Mouse (Mus musculus) frontal cortex, postnatal 10 days (tissue): Measurements from ENCODE around the gene Ift27.

Experiments used
- DNase-seq, 2 experiments: peaks; one replicate each; pipeline ENCODE4 v3.0.0; 2022; ENCODE audit warnings: low spot score in 2 of 2, mixed read lengths in 1 of 2

Ift27 gene

DNA sequence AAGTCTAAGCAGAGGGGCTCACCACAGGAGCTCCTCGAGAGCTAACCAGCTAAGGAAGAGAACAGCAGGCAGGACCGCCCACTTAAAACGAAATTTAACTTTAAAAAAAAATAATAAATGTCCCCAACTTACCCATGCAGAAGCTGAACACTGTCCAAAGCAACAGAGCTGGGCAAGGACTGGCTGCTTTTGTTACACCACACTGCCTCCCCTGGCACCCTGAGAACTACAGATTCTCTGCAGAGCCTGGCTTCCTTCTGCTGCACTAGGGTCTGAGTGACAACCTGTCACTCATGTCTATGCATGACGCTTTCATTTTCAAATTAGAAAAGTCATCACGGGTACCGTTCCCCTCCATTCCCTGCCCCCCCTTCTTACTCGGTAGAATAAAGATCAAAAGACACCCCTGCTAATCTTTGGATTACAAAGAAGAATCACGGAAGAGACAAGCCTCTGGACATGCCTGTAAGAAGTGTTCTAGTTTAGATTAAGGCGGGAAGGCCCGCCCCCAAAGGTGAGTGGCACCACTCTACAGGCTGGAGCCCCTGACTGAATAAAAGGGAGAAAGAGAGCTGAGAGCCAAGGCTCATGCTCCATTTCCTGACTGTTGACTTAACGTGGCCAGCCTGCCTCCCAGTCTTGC is 1.5 kb downstream of the Ift27 start:
- DNase-seq = peak in 1 of 2 experiments; percentile 37

DNA sequence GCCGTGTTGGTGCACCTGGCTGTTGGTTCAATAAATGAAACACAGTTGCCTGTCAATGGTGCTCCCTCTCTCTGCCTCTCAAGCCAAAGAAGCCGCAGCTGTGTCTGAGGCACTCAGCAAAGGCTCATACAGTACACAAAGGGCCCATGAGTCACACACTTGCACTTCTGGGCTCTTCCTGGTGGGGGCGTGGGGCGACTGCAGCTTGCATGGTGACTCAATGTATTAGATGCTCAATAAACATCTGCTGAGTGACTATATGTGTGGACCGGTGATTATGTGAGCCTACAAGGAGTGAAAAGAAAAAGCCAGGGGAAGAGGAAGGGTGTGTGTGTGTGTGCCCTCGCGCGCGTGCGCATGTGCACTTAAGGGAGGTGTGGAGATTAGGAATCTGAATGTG is 2.3 kb downstream of the Ift27 start:
- peak; percentile 34 to 65 for DNase-seq

DNA sequence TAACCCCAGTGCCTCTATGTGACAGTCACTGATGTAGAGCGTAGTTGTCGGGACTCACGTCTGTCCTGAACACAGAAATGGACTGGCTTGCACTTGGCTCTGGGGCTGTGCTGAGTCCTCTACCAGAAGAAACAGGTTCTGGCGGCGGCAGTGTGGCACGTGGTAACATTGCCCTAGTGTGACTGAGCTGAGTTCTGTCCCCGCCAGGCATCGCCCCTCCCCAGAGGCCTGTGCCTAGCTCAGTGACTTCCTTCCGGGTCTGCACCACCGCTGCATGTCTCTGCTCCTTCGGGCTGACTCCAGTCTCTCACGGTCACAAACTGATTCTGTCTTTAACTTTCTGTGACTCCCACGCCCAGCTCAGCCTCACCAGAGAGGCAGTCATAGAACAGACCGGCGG is 3.2 kb downstream of the Ift27 start:
- DNase-seq = no peak

DNA sequence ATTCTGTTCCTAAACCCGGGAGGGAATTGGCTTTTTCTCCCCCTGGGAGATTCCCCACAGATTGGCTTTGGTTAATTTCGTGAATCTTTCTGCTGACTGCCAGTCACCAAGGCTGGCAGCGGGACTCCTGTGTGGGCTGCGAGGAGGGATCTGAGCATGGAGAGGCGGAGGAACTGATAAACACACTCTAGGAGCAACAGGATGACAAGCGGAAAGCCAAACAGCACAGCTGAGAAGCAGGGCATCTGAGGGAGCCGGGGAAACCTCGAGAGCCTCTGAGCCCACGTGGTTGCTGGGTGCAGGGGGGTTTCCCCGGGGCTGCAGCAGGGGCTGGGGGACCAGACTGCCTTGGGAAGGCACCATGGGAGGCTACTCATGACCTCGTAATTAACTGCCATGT is 4.3 kb downstream of the Ift27 start:
- DNase-seq = peak in 1 of 2 experiments; percentile 31

DNA sequence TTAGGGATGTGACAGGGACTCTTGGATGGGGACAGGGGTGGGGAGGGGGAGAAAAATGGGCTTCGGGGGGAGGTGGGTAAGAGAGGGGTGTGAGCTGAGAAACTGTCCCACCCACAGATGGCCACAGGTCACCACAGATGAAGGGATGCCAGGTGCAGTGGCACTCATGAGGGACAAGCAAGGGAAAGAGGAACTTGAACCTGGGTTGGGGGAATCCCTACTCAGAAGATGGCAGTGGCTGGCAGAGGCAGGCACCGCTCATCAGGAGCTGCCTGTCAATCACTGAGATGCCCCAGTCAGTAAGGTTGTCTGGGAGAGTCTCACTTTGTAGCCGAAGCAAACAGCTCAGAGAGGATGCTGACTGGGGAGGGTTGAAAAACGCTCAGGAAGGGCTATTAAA is 8.6 kb downstream of the Ift27 start:
- DNase-seq = no peak

DNA sequence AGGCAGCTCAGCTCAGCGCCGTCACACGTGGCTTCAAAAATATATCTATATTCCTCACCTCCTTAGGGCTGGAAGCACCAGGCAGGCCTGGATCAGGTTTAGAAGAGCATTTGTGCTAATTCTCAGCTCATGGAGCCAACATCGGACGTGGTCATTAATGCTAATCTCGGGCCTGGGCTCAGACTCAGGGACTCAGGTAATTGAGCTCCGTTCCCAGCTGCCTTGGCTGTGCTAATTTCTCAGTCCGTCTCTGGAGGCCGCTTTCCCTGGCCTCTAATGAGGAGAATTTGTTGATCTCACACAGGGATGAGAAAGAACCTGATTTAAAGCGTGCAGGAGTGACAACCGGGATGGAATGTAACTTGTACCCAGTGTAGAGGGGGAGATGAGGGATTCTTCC is 9.4 kb downstream of the Ift27 start:
- no peak for DNase-seq

DNA sequence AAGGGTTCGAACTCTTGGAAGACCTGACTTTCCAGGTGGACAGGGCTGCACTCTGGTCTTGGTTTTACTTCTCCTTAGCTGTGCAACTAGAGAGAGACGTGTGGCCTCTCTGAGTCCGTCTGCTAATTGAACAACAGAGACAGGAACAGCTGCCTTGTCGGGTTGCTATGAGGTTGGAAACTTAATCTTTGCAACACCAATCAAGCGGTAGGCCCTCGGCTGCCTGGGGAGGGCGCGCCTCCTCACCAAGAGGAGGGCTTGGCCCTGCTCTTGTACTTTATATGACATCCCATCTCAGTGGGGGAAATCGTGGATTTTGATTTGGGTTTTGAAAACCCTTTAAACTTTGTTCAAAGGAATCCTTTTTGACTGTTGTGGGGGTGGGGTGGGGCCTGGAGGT is 12.0 kb downstream of the Ift27 start:
- no peak for DNase-seq

DNA sequence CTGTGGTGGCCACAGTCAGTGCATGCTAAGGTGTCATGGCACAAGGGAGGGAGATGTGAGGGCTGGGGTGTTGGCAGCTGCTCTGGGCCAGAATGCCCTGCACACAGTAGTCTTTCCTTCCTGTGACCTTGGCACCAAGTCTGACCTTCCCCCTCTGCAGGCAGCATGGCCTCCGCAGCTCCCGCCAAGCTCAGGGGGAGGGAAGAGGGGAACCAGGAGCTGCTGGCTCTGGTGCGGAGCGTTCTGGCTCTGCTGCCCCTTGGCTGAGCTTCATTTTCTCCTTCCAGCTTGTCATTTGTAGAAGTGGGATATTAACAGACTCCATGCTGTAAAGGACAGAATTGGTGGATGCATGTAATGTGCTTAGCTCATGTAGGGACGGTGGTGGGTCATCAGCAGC is 15.6 kb downstream of the Ift27 start:
- no peak for DNase-seq

DNA sequence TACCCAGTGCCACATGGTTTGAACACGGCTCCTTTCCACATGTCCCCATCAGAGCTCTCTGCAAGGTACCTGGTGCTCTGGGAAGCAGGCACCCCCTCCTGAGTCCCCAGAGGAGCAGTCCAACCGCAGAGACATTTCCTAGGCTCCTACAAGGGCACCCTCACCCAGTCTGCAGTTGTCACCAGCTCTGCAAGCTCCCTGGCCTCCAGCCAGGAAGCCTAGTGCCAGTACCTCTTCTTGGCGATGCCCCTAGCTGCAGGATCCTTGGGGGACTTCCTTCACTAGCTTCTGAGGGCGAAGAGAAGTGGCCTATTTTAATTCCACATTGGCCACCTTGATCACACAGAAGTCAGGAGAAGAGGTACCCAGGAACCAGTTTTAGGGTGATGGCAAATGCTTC is 16.1 kb downstream of the Ift27 start:
- DNase-seq = no peak

DNA sequence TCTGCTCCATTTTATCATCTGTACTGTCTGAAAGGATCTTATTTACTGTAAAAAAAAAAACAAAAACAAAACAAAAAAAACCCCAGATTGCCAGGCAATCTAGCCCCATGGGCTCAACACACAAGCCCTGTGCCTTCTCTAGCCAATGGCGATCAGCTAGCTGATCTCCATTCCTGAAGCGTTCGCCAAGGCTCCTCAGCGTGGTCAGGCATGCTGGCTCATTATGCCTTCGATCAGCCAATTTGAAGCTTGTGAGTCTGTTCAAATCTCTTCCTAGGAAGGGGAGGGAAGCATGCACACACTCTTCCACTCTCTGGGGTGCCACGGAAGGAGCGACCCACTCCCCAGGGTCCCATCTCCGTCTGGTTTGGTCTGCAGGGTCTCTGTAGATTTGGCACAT is 16.6 kb downstream of the Ift27 start:
- DNase-seq = no peak

DNA sequence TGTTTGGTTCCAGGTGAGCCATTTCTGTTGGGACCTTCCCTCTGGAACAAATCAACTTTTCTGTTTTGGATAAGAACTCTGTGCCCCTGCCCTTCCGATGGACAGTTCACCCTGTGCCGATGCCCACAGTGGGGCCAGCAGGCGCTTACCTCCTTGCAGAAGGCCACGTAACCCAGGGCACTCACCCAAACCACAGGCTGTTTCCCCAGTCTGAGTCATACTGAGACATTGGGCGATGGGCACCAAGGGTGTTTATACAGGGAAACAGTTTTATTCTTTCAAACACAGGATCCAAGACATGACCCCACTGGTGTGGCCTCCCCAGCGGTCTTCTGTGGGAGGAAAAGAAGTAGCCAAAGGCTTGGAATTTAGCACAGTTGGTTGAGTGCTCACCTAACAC is 18.5 kb downstream of the Ift27 start:
- no peak for DNase-seq

DNA sequence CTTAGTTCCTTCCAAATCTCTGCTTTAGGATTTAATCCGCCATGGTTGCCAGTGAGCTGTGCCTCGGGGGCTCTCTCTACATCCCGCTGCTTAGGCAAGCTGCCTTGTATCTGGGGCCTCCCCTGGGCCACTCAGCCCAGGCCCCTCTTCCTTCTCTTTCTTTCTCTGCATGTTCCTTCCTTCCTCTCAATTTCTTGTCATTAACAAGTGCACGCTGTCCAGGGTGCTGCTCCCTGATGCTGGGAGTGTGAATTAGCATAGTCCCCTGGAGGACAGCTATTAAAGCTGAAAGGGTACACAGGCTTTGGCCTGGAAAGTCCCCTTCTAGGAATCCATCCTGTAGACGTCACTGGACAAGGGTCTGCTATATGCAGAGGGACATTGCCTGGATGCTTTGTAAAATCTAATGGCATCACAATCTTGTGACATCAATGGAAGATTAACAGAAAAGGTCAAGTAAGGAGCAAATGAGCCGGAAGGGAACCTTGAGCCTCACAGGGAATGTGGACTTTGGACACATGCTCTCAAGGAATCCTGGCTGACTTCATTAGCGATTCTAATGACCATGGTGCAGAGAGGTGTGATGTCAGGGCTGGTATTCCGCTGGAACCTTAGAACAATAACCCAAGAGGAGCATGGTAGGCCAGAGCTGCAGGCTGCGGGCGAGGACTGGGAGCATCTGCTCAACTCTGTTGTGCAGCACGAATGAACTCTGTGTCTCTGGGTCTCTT is 20.7 kb downstream of the Ift27 start:
- no peak for DNase-seq

DNA sequence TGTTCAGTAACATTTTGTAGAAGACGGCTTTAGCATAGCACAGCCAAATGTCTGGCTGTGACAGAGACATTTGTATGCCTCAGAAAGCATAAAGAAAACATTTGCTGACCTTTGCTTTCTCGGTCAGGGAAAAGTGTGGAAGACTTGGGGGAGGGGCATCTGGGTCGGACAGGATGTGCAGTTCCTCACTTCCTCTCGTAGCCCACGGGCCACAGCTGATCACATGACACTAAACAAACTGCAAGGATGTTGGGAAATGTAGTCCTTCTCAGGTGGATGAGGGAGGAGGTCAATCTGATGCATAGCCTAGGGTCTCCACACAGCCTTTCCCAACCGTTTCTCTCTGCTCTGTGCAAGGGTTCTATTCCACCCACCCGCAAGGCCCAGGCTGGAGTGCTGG is 25.3 kb downstream of the Ift27 start:
- no peak for DNase-seq

DNA sequence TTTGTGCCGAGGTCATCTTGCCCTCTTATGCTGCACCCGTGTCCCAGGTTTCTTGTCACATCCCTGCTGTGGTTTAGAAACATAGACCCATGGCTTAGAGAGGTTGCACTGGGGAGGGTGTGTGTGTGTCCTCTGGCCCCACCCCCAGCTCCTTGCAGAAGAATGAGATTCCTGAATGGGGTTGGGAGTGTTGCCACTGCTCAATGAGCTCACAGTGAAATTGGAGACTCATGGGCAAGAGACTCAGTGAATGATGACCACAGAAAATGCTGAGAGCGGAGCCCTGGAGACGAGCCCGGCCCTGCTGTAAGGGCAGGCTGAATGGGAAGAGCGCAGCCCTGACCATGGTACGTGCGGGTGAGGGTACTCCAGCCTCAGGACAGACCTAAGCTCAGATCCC is 33.7 kb downstream of the Ift27 start:
- no peak for DNase-seq

DNA sequence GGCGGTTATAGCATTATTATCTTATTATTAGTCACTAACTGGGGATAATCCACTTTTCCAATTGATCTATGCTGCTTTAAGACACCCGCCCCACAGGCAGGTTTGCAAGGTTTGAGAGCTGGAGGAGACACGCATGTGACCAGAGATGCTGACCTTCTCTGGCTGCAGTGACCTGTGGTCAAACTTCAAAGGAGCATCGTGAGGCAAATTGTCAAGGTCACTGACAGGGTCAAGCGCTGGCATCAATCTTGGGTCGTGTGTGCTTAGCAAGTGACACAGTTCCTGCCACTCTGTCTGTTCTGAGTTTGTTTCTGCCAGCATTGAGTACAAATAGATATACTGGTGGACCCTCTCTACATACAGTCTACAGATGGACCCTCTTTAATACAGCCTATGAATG is 39.3 kb downstream of the Ift27 start:
- no peak for DNase-seq

DNA sequence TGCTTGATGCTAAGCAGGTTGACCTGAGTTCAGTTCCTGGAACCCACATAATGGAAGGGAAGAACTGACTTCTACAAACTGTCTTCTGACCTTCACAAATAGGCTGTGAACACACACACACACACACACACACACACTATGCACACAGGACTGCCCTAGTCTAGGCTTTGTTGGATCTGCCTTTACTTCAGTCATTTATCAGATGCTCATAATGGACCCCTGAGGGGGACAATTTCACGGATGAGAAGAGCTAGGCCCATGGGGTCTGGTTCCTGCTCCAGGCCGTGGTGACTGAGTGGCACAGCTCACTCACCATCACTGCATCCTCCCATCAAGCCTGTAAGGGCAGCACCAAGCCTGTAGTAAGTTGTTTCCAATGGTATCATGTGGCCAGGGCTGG is 40.5 kb downstream of the Ift27 start:
- DNase-seq = no peak

DNA sequence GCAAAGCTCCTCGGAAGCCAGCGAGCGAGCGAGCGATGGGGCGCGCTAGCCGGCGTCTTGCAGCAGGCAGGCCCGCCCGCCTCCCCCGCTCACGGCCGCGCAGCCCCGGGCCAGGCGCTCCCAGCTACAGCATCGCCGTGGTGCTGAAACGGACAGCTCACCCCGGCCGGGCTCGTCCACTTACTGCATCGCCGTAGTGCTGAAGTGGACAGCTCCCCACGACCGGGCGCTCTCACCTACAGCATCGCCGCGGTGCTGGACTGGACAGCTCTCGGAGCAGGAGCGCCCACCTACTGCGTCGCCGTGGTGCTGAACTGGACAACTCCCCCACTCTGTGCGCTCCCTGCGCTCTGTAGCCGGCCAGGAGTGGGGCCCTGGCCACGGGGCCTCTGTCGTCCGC is 54.2 kb downstream of the Ift27 start, which contains the start of gene Cacng2:
TSS of gene Cacng2 (minus strand) at position 325 of the 400 bp plus-strand sequence.
- peak; percentile 84 to 89 for DNase-seq

DNA sequence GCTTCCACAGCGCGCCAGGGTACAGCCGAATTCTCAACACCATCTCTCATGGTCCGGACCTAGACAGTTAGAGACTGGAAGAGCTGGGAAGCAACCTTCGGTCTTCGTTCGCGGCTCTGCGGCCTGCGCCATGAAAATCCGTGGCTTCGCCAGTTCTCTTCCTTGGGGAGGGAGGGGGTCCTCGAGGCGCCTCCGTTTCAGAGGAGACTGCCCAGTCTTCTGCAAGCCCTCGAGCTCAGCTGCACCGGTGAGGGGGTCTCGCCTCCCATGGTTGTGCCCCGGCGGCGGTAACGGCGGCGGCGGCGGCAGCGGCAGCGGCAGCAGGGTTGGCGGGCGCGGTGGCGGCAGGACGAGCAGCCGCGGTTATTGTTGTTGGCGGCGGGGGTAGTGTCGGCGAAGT is 54.7 kb downstream of the Ift27 start:
- DNase-seq = no peak

DNA sequence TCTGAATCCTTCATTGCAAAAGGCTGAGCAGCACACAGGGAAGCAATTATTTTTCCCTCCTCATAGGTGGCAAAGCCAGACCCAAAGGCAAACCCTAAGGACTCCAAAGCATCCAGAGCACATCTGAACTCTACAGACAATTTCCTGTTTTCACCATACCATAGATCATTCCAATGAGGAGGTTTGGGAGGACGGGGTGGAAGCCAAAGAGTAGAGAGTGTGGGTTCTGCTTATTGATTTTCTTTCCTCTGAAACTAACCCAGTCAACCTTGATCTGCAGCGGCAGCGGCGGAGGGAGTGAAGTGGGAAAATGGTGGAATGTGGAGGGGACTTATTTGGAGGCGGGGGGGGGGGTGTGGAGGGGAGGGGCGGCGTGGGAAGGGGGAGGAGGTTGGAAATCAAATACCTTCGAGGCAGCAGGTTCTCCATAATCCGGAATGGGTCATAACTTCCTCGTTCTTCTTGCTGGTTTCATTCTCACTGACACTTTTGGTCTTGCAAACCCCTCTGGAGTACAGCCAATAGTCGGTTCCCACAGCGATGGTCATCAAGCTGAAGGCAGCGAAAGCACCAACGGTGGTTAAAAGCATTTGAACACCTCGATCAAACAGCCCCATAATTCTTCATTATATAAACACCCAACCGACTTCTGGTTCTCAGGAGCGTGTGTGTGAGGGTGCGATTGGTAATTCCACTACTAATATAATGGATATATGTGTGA is 55.5 kb downstream of the Ift27 start:
- no peak for DNase-seq

DNA sequence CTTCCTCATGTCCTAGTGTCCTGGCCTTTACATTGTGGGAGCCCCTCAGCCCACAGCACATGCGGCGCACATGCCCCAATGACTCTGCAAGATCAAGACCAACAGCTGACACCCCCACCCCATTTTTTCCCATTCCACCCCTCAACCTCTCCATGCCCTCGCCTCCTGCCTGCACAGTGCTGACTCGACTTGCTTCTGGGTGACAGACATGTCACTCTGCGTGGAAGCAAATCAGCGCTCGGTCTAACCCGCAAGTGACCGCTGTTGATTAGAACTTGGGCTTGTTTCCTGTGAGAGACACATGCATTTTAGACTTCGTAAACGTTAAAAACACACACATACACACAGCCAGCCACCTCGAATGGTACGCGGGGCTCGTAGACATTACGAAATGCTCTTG is 56.2 kb downstream of the Ift27 start:
- DNase-seq = no peak

DNA sequence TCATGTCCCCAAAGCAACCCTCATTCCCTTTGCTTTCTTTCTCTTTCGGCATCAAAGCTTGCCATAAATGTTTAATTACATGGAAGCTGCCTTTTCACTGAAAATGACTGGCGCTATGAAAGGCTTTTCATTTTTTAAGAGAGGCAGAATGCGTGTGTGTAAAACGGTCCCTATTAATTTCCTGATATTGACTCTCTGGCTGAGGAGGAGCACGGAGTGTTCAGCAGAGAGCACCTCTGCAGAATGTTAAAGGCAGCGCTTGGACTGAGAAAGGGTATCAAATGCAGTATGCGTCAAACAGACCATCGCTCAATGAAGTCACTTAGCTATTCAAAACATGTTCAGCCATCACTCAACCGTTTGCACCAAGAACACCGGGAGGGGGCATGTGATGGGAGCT is 57.0 kb downstream of the Ift27 start:
- DNase-seq = no peak

DNA sequence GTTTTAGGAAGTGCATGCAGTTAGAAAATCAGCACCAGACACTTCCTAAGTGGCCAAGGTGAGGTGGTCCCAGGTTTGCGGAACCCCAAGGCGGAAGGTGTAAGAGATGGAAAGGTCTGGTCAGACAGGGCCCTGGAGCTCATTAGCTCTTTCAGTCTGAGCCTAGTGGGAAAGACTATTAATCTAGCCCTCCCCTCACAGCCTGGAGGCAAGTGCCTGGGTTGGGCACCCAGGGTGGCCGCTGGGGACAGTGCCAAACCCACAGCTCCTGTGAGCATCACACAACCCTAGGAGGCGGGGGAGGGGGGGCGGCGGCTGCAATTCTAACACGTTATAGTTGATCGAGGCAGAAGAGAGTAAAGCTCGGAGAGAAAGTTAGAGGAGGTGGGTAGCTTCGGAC is 57.7 kb downstream of the Ift27 start:
- DNase-seq = no peak
